Comparison of ENCODE assay signal across 10 mouse cellular contexts in the genomic region with DNA sequence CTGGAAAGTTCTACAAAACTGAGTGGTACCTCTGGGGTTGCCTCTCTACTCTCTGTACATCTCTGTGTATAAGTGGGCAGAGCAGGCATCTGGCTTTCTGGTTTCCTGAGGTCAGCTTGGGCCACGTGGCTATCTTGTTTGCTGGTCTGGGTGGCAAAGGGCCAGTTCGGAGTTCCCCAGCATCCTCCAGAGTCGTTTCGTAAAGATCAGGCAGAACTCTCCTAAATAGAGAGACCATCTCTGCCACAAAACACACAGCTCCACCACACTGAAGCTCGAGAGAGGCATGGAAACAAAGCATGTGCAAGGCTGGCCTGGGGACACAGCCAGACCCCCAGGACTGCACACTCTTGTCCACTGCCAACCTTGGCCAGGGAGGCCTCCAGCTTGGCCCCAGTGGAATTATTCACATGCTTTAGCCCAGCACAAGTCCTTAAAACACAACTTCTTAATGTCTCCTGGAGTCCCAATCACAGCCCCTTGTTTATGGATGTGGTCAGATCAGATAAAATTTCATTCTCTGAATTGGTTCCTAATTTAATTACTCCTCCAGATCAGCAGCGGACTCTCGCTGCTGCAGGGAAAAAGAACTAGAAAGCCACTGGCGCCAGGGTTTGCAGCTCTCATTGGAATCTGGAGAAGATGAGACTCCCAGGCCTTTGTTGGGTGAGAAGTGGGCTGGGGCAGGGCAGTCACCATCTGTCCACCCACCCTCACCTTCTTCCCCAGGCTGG. TPM values are rescaled to one million over a fixed set of nuclear protein-coding genes. Genes with fewer than 3 reads are reported as not detected.
DNase-seq lines count a peak whose midpoint lies in the region; ATAC-seq and TF ChIP-seq lines count a peak whose summit lies in the region.
"Had no signal": no experiment of that assay in that cellular context is flagged by ENCODE, and none has a peak within 500 bp of the region (broad histone marks: within the 10 kb centered on the region; RNA-seq: fewer than 3 reads in every experiment).

No protein-coding gene starts in this region.

- no peaks in the 10 kb centered on the region for H3K27me3 ChIP-seq in heart, embryonic 11.5 days (ENCODE audit: control insufficient read depth, insufficient read depth, low read length)
- H3K27me3 ChIP-seq in lung, postnatal 0 days (replicated peaks; ENCODE audit: insufficient read depth, low read length) = no peaks in the 10 kb centered on the region
- no peaks in the 10 kb centered on the region for H3K27me3 ChIP-seq in intestine, postnatal 0 days (replicated peaks; ENCODE audit: control insufficient read depth, insufficient read depth, low read length)
- H3K27me3 ChIP-seq: forebrain, embryonic 15.5 days; Patski had no signal

- H3K36me3 ChIP-seq in heart, embryonic 11.5 days (ENCODE audit: control insufficient read depth, insufficient read depth, low read length) = no peaks in the 10 kb centered on the region
- no peaks in the 10 kb centered on the region for H3K36me3 ChIP-seq in lung, postnatal 0 days (ENCODE audit: insufficient read depth, low read length)
- no peaks in the 10 kb centered on the region for H3K36me3 ChIP-seq in intestine, postnatal 0 days (ENCODE audit: control insufficient read depth, insufficient read depth)
- H3K36me3 ChIP-seq: forebrain, embryonic 15.5 days had no signal

- H3K4me2 ChIP-seq in heart, embryonic 11.5 days = no peak overlapping the region
- no peak overlapping the region for H3K4me2 ChIP-seq in lung, postnatal 0 days (replicated peaks; ENCODE audit: low read depth, low read length)
- H3K4me2 ChIP-seq in intestine, postnatal 0 days (replicated peaks; ENCODE audit: low read depth) = no peak overlapping the region
- H3K4me2 ChIP-seq: forebrain, embryonic 15.5 days had no signal

- H3K9ac ChIP-seq in heart, embryonic 11.5 days (ENCODE audit: low read depth, low read length) = no peak overlapping the region
- no peak overlapping the region for H3K9ac ChIP-seq in lung, postnatal 0 days (replicated peaks; ENCODE audit: low read depth)
- H3K9ac ChIP-seq in intestine, postnatal 0 days (ENCODE audit: low read depth, low read length) = no peak overlapping the region
- H3K9ac ChIP-seq: forebrain, embryonic 15.5 days had no signal

- H3K9me3 ChIP-seq in heart, embryonic 11.5 days (replicated peaks; ENCODE audit: control insufficient read depth, low read length) = no peaks in the 10 kb centered on the region
- no peaks in the 10 kb centered on the region for H3K9me3 ChIP-seq in lung, postnatal 0 days (ENCODE audit: low read length)
- no peaks in the 10 kb centered on the region for H3K9me3 ChIP-seq in intestine, postnatal 0 days (ENCODE audit: control insufficient read depth)
- H3K9me3 ChIP-seq: forebrain, embryonic 15.5 days had no signal

- ATAC-seq in heart, embryonic 11.5 days (replicated peaks; ENCODE audit: insufficient number of reproducible peaks, low FRiP score, low TSS enrichment) = no peak
- ATAC-seq in lung, postnatal 0 days = no peak
- ATAC-seq in intestine, postnatal 0 days = no peak
- ATAC-seq: forebrain, embryonic 15.5 days; Patski had no signal

- intact Hi-C loops in gastrocnemius, adult 2 months (cut with DNase I) = loop anchor here (5.0 kb wide), 1 partner anchor 55 kb away; no protein-coding TSS in a partner anchor
- intact Hi-C loops in left cerebral cortex, postnatal 14 days (cut with DNase I) = no loop called here

- H3K27ac ChIP-seq in heart, embryonic 11.5 days (ENCODE audit: low read depth, low read length) = no peak overlapping the region
- no peak overlapping the region for H3K27ac ChIP-seq in lung, postnatal 0 days (ENCODE audit: low read length)
- peak overlapping the region; percentile 65 for H3K27ac ChIP-seq in gastrocnemius, adult 2 months
- no peak overlapping the region for H3K27ac ChIP-seq in intestine, postnatal 0 days (ENCODE audit: low read depth, low read length)
- H3K27ac ChIP-seq: forebrain, embryonic 15.5 days had no signal

- DNase-seq in heart, adult 11 months = peak; percentile 95
- DNase-seq in lung, postnatal 10 days = peak; percentile 38
- DNase-seq in lung, postnatal 0 days (ENCODE audit: low spot score) = no peak
- peak; percentile 66 for DNase-seq in gastrocnemius, adult 2 months
- DNase-seq in skeletal muscle tissue, adult 2 months (ENCODE audit: low read depth, low spot score) = peak; percentile 38
- DNase-seq in left cerebral cortex, postnatal 14 days (ENCODE audit: low spot score in 2 of 2) = no peak

- WGBS in heart, embryonic 11.5 days (ENCODE audit: insufficient replicate concordance) = 65% methylated on average over 8 of the region's 8 CpGs
- 55% methylated on average over 8 of the region's 8 CpGs for WGBS in lung, postnatal 0 days
- 67% methylated on average over 8 of the region's 8 CpGs for WGBS in intestine, postnatal 0 days

- TF ChIP-seq CTCF in lung, postnatal 0 days (IDR thresholded peaks at IDR 0.05) = no peak
- TF ChIP-seq CTCF in gastrocnemius, adult 2 months (IDR thresholded peaks at IDR 0.05) = no peak
- no peak for TF ChIP-seq CTCF in intestine, postnatal 0 days (IDR thresholded peaks at IDR 0.05; ENCODE audit: low read depth)

- no peak for TF ChIP-seq EP300 in lung, postnatal 0 days (IDR thresholded peaks at IDR 0.05)

- no peak overlapping the region for H3K4me3 ChIP-seq in heart, embryonic 11.5 days (ENCODE audit: low read depth, low read length)
- no peak overlapping the region for H3K4me3 ChIP-seq in lung, postnatal 0 days (ENCODE audit: low read depth, low read length)
- no peak overlapping the region for H3K4me3 ChIP-seq in gastrocnemius, adult 2 months
- no peak overlapping the region for H3K4me3 ChIP-seq in intestine, postnatal 0 days (ENCODE audit: low read depth, low read length)
- H3K4me3 ChIP-seq: forebrain, embryonic 15.5 days had no signal

- H3K4me1 ChIP-seq in heart, embryonic 11.5 days (ENCODE audit: control insufficient read depth, insufficient read depth, low read length) = no peaks in the 10 kb centered on the region
- H3K4me1 ChIP-seq in lung, postnatal 0 days (ENCODE audit: insufficient read depth, low read depth, low read length) = peaks cover 26% of the 10 kb centered on the region
- peaks cover 25% of the 10 kb centered on the region for H3K4me1 ChIP-seq in intestine, postnatal 0 days (replicated peaks; ENCODE audit: control insufficient read depth, insufficient read depth, low read length)

RNA-seq across cellular contexts. Expression of a gene that starts 14.4 kb away (rescaled TPM):
- 2.4 and 3.3 TPM in 2 replicates for polyA plus RNA-seq in heart, embryonic 11.5 days (2014; fragmentation: Nextera tagmentation; extraction: Ambion mirVana)
- polyA plus RNA-seq in lung, postnatal 0 days (2015; fragmentation: Nextera tagmentation; extraction: Ambion mirVana) = 13.1 and 14.1 TPM in 2 replicates
- 1 to 10 TPM; 2.6 to 3.0 TPM for total RNA-seq in gastrocnemius, adult 2 months (2021)
- 7.9 and 8.7 TPM in 2 replicates for polyA plus RNA-seq in intestine, postnatal 0 days (2015; fragmentation: Nextera tagmentation; extraction: Ambion mirVana)
- 10 to 100 TPM; 33.0 to 34.7 TPM for total RNA-seq in left cerebral cortex, postnatal 14 days (2021)

Comparison
In these comparisons a context has a peak if more than half of its experiments do, and no peak if none do; other contexts are left out.
1. DNase-seq: peak in heart, adult 11 months (single experiment), lung, postnatal 10 days (single experiment), gastrocnemius, adult 2 months (single experiment) and skeletal muscle tissue, adult 2 months (single experiment); none in lung, postnatal 0 days (single experiment) and left cerebral cortex, postnatal 14 days (0 of 2).